Mouse (Mus musculus) midbrain, embryonic 11.5 days (tissue): Measurements from ENCODE around the gene Cd44. TPM values are rescaled to one million over a fixed set of nuclear protein-coding genes. Genes with fewer than 3 reads are reported as not detected.
A peak's percentile ranks its signal among the peaks of the same experiment; 100 is the strongest.

ENCODE experiments used
- ATAC-seq: fragments of 200-750 bp; cut with Nextera tagmentation; 2 replicates; pipeline ENCODE4 v1.8.0; 2017; ENCODE audit warnings: moderate TSS enrichment, moderate library complexity; ENCODE audit not compliant: low FRiP score
- DNase-seq: peaks from one replicate; pipeline ENCODE4 v3.0.0; 2015; ENCODE audit warnings: low spot score; ENCODE audit errors: missing footprints
- H3K27ac ChIP-seq: fragments of 300-500 bp; sonication (generic); 2 replicates; pipeline ENCODE4 v1.5.1; 2014; ENCODE audit warnings: low read depth, low read length
- H3K27me3 ChIP-seq: fragments of 300-500 bp; sonication (generic); 2 replicates; pipeline ENCODE4 v1.6.1; 2014; ENCODE audit warnings: mild to moderate bottlenecking, low read length, moderate library complexity, mixed read lengths; ENCODE audit not compliant: control insufficient read depth, insufficient read depth
- H3K36me3 ChIP-seq: fragments of 300-500 bp; sonication (generic); 2 replicates; pipeline ENCODE4 v1.6.1; 2014; ENCODE audit warnings: mild to moderate bottlenecking, low read length, moderate library complexity, mixed read lengths; ENCODE audit not compliant: control insufficient read depth, insufficient read depth
- H3K4me1 ChIP-seq: fragments of 300-500 bp; sonication (generic); 2 replicates; pipeline ENCODE4 v1.6.1; 2014; ENCODE audit warnings: low read length; ENCODE audit not compliant: control insufficient read depth, insufficient read depth
- H3K4me2 ChIP-seq: fragments of 300-500 bp; sonication (generic); 2 replicates; pipeline ENCODE4 v1.6.1; 2014; ENCODE audit warnings: mild to moderate bottlenecking, moderate library complexity
- H3K4me3 ChIP-seq: fragments of 300-500 bp; sonication (generic); 2 replicates; pipeline ENCODE4 v1.5.1; 2014; ENCODE audit warnings: low read depth, low read length
- H3K9ac ChIP-seq: fragments of 300-500 bp; sonication (generic); 2 replicates; pipeline ENCODE4 v1.6.1; 2014; ENCODE audit warnings: low read length
- H3K9me3 ChIP-seq: fragments of 300-500 bp; sonication (generic); 2 replicates; pipeline ENCODE4 v1.6.1; 2016; ENCODE audit warnings: low read length; ENCODE audit not compliant: control insufficient read depth
- WGBS: fragments of 180-500 bp; shearing (Covaris S2); extraction: QIAGEN DNeasy Blood & Tissue Kit; methylation state at CpG from one replicate; pipeline ENCODE4 v1.1.7; 2014; 5-methylcytosine and 5-hydroxymethylcytosine counted together
- polyA plus RNA-seq: library from polyadenylated mRNA; unstranded; fragments of >200 nt; fragmentation: Nextera tagmentation; extraction: Ambion mirVana; gene quantifications from 2 replicates; pipeline ENCODE4 v1.2.1, GENCODE M21; 2014

Gene Cd44
- polyA plus RNA-seq, 1 experiment from 2014 or later, result 3.0 TPM

- 89% methylated on average over 6 of the region's 6 CpGs for WGBS
- Histone ChIP-seq H3K9ac (no peak overlapping the region), H3K9me3 (no peaks in the 10 kb centered on the region), H3K27ac (no peak overlapping the region), H3K4me1 (no peaks in the 10 kb centered on the region), H3K27me3 (no peaks in the 10 kb centered on the region), H3K4me2 (no peak overlapping the region), H3K4me3 (no peak overlapping the region), H3K36me3 (no peaks in the 10 kb centered on the region)
- DNase-seq (no peak), ATAC-seq (no peak)
These were observed 43.2 kb downstream of the Cd44 start for GRCm38 (mm10) chr2:102858271-102858670.

DNA sequence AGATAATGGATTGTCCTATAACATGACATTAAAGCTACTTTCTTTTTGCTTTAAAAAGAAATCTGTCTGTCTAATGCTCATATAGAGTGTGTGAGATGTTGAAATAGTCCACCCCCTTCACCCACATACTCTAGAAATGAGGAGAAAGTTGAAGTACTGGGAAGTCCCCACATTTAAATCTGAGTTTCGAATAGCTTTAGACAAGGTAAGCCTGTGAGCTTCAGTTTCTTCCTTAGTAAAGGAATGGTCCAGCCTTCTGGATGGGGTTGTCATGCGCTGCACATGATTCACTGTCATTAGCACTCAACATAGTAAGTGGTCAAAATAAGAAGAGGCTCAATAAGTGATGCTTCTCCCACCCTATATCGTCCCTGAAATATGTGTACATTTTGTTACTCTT, 48.2 kb downstream of the Cd44 start:
- H3K4me1 ChIP-seq, result no peaks in the 10 kb centered on the region
- H3K9ac ChIP-seq, result no peak overlapping the region
- H3K36me3 ChIP-seq, result no peaks in the 10 kb centered on the region
- no peak for ATAC-seq
- DNase-seq, result peak; percentile 31
- H3K9me3 ChIP-seq, result no peaks in the 10 kb centered on the region
- no peak overlapping the region for H3K4me2 ChIP-seq
- H3K27ac ChIP-seq, result no peak overlapping the region
- no peak overlapping the region for H3K4me3 ChIP-seq
- no peaks in the 10 kb centered on the region for H3K27me3 ChIP-seq
- 91% methylated on average over 3 of the region's 3 CpGs for whole genome bisulfite sequencing

DNA sequence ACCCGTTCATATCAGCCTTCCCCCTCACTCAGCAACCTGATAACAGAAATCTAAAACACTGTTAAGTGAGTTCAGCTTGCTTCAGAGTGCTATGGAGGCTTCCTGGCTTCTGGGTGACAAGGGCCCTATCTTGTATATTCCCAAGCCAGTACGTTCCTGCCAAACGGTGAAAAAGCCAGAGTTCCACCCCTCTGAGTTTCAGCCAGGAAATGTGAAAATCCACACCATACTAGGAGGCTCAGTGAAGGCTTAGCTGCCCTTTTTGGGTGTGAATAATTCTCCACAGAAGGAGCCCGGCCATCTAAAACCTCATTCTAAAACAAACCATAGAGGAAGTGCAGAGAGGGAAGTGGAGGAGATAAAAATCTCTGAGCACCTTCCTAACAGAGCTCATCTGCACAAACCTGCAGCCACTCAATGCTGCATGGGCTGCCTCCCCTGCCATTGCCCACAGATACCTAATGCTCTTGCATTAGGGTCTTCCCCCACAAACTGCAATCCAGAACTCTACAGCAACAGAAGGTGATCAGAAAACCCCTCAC, 49.5 kb downstream of the Cd44 start:
- H3K36me3 ChIP-seq, result no peaks in the 10 kb centered on the region
- 83% methylated on average over 4 of the region's 4 CpGs for WGBS
- no peak overlapping the region for H3K4me3 ChIP-seq
- H3K4me2 ChIP-seq, result no peak overlapping the region
- ATAC-seq, result no peak
- peak; percentile 31 for DNase-seq
- no peak overlapping the region for H3K9ac ChIP-seq
- no peaks in the 10 kb centered on the region for H3K27me3 ChIP-seq
- H3K27ac ChIP-seq, result no peak overlapping the region
- H3K4me1 ChIP-seq, result no peaks in the 10 kb centered on the region
- H3K9me3 ChIP-seq, result no peaks in the 10 kb centered on the region

- Histone ChIP-seq H3K27me3 (no peaks in the 10 kb centered on the region), H3K4me2 (no peak overlapping the region), H3K9ac (no peak overlapping the region), H3K9me3 (no peaks in the 10 kb centered on the region), H3K36me3 (no peaks in the 10 kb centered on the region), H3K4me3 (no peak overlapping the region), H3K4me1 (no peaks in the 10 kb centered on the region), H3K27ac (no peak overlapping the region)
- peak; percentile 69 for DNase-seq
- ATAC-seq, result no peak
These were observed 51.4 kb downstream of the Cd44 start for GRCm38 (mm10) chr2:102850026-102850425.

GRCm38 (mm10) chr2:102848811-102849433, 52.5 kb downstream of the Cd44 start:
- H3K9me3 ChIP-seq, result no peaks in the 10 kb centered on the region
- no peaks in the 10 kb centered on the region for H3K27me3 ChIP-seq
- DNase-seq (no peak), ATAC-seq (no peak)
- H3K9ac ChIP-seq, result no peak overlapping the region
- no peak overlapping the region for H3K27ac ChIP-seq
- 94% methylated on average over 5 of the region's 5 CpGs for WGBS
- no peaks in the 10 kb centered on the region for H3K36me3 ChIP-seq
- no peaks in the 10 kb centered on the region for H3K4me1 ChIP-seq
- H3K4me2 ChIP-seq, result no peak overlapping the region
- no peak overlapping the region for H3K4me3 ChIP-seq

DNA sequence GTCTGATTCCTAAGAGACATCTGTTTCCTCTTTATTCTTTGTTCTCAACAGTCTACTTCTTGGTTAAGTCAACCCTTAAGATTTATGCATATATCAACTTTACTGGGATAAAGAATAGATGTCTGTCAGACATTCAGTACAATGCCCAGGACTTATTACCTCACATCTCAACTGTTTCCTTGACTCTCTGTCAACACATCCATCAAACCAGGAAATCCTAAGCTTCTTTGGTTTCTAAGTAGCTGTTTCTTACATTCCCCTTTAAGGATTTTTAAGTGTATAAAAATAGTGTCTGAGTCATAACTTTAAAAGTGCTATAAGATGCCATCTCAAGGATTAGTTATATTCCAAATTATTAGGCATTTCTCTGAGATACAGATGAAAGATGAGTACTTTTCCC, 60.2 kb downstream of the Cd44 start:
- Histone ChIP-seq H3K27ac (no peak overlapping the region), H3K4me1 (no peaks in the 10 kb centered on the region), H3K9me3 (no peaks in the 10 kb centered on the region), H3K27me3 (no peaks in the 10 kb centered on the region), H3K4me3 (no peak overlapping the region), H3K9ac (no peak overlapping the region), H3K4me2 (no peak overlapping the region), H3K36me3 (no peaks in the 10 kb centered on the region)
- no peak for ATAC-seq
- DNase-seq, result peak; percentile 35

DNA sequence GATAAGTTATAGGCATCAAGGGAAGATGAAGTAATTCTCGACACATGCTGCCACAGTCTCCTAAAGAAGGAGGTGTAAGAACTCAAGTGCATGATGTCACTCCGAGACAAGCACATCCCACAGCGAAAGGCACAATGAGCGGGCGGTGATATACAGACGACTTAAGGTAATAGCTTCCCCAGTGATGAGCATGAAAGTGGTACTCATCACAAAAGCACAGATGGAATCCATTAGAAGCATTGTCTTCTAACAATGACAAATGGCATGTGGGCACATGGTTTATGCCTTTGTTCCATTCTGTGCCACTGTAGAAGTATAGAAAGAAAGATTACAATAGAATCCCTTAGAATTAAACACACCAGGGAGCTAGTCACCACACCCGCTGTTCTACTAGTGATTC, 63.3 kb downstream of the Cd44 start:
- no peaks in the 10 kb centered on the region for H3K9me3 ChIP-seq
- H3K4me3 ChIP-seq, result no peak overlapping the region
- no peaks in the 10 kb centered on the region for H3K36me3 ChIP-seq
- H3K27me3 ChIP-seq, result no peaks in the 10 kb centered on the region
- no peak overlapping the region for H3K9ac ChIP-seq
- no peak for ATAC-seq
- H3K27ac ChIP-seq, result no peak overlapping the region
- WGBS, result 91% methylated on average over 7 of the region's 7 CpGs
- no peak overlapping the region for H3K4me2 ChIP-seq
- DNase-seq, result peak; percentile 31
- no peaks in the 10 kb centered on the region for H3K4me1 ChIP-seq

DNA sequence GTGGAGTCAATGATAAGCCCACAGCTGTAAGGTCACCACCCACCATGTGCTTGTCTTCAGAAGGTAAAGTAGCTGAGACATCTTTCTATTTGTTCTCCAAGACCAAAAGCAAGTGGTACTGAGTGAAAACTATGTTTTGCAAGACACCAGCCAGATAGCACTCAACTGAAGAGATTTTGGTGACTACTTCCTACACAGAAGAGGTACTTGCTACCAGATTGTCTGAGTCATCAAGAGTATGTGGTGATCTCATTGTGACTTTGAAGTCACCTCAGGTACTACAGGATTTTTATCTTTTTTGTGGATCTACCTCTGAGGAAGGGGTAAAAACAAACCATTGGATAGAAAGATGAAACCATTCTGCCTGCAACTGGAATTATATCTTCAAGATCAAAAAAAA, 69.9 kb downstream of the Cd44 start:
- Histone ChIP-seq H3K4me1 (no peaks in the 10 kb centered on the region), H3K4me2 (no peak overlapping the region), H3K9ac (no peak overlapping the region), H3K36me3 (no peaks in the 10 kb centered on the region), H3K27ac (no peak overlapping the region), H3K4me3 (no peak overlapping the region), H3K9me3 (no peaks in the 10 kb centered on the region), H3K27me3 (no peaks in the 10 kb centered on the region)
- ATAC-seq (no peak), DNase-seq (peak; percentile 17)

- Histone ChIP-seq H3K9me3 (no peaks in the 10 kb centered on the region), H3K4me1 (no peaks in the 10 kb centered on the region), H3K4me2 (no peak overlapping the region), H3K27me3 (no peaks in the 10 kb centered on the region), H3K9ac (no peak overlapping the region), H3K4me3 (no peak overlapping the region), H3K36me3 (no peaks in the 10 kb centered on the region), H3K27ac (no peak overlapping the region)
- DNase-seq (no peak), ATAC-seq (no peak)
- WGBS, result 84% methylated on average over 3 of the region's 3 CpGs
These were observed 72.3 kb downstream of the Cd44 start for GRCm38 (mm10) chr2:102829201-102829600.
